Mouse (Mus musculus) cerebellum, postnatal 36 days (tissue): ENCODE results near the gene Hoxb2.

Experiments used
- DNase-seq, 2 experiments: peaks; one replicate each; pipeline ENCODE4 v3.0.0; 2021 to 2022; ENCODE audit warnings: mixed read lengths in 2 of 2

Hoxb2 gene

DNA sequence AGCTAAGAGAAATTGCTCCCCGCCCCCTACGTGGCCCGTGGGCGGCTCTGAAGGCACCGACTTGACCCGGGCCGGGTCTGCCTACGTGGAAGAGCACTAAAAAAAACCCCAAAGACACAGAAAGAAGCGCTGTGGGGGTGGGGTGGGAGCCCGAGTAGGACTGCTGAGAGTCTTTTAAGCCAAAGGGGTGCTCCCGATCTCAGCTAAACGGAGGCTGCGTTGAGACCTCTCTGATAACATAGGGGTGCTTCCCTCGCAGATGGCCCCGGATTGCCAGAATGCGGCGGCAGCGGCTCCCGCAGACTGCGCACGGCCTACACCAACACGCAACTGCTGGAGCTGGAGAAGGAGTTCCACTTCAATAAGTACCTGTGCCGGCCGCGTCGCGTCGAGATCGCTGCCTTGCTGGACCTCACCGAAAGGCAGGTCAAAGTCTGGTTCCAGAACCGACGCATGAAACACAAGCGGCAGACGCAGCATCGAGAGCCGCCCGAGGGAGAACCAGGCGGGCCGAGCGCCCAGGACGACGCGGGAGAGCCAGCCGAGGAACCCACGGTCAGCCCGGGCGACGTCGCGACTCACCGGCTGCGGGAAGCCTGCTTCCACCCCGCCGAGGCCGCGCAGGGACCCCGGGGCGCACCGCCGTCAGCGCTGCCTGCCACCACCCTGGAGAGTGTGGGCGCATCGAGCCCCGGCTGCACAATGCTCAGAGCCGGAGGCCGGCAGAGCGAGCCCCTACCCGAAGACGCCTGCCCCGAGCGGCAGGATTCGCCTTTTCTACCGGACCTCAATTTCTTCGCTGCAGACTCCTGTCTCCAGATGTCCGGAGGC is 2.6 kb downstream of the Hoxb2 start:
- no peak for DNase-seq

DNA sequence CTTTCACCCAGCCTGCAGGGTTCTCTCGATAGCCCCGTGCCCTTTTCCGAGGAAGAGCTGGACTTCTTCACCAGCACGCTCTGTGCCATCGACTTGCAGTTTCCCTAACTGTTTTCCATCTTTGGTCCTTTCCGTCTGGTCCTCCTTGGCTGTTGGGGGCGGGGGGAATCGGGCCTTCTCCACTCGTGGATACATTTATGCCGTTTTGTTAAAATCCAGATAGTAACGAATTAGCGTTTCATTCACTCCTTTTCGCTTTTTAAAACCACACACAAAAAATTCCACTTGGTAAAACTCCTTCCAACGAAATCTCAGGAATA is 3.2 kb downstream of the Hoxb2 start:
- no peak for DNase-seq

DNA sequence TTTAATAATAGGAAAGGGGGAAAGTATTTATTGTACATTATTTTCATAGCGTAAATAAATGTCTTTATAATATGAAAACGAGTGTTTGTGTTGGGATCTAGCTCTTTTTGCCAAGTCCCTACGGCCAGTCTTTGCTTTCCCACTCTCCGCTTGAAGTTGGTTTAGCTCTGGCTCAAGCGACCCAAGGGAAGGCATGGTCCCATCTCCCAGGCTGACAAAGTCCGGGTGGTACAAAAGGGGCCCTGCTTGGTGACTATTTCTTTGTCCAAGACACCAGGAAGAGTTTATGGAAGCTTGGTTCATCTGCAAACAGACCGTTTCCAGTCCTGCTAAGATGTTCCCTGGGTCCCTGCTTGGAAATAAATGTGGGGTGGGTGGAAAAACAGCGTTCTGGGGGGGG is 3.6 kb downstream of the Hoxb2 start:
- no peak for DNase-seq

DNA sequence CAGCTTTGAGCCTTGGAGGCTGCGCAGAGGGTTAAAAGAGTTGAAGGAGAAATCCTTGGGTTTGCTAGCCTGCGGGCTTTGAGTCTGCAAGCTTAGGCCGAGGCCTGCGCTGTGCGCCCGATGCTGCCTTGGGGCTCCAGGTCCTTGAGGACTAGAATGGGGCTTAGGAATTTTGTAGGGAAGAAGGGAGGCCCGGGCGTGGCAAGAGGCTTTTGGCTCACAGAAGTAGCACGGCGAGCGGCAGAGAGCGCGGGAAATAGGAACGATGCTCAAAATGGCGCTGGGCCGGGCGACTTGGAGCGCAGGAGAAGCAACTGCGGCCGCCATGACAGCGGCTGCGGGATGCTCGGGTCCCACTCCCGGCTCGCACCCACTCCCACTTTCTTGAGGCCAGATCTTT is 4.1 kb downstream of the Hoxb2 start:
- DNase-seq, result no peak

DNA sequence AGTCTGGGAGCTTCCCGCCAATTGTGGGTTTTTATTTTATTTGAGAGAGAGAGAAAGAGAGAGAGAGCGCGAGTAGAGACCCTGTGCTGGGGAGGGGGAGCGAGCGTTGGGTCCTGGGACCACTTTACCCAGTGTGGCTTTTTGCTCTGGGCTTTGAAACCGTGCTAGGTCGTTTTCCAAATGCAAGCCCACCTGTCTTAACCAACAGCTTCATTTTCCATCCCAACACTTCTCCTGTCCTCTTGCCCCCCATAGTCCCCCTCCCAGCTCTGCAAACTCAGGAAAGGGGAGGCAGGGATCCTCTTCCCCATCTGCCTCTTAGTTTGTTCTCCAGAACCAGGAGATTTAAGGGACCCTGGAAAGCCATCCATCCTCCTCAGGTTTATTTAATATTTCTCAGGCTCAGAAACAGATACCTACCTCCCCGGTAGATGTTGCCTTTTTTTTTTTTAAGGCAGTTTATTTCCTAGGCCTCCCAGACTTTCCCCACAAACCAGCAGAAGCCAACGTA is 4.5 kb downstream of the Hoxb2 start:
- no peak for DNase-seq

DNA sequence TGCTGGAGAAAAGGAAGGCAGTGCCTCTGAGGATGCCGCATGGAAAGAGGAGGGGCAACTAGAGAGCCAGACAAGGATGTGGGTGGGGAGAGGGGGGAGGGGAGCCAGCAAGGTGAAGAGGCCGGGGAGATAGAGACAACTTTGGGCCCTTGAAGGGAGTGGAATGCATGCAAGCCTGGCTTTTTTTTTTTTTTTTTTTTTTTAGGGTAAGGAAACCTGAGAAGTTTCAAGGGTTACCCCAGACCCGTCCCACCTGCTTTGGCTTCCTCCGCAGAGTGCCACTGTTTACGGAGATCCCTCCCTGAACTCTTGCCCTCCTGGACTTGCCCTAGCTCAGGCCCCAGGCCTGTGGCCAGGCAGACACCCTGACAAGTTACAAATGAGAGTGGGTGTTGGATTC is 13.5 kb downstream of the Hoxb2 start:
- DNase-seq, result no peak

DNA sequence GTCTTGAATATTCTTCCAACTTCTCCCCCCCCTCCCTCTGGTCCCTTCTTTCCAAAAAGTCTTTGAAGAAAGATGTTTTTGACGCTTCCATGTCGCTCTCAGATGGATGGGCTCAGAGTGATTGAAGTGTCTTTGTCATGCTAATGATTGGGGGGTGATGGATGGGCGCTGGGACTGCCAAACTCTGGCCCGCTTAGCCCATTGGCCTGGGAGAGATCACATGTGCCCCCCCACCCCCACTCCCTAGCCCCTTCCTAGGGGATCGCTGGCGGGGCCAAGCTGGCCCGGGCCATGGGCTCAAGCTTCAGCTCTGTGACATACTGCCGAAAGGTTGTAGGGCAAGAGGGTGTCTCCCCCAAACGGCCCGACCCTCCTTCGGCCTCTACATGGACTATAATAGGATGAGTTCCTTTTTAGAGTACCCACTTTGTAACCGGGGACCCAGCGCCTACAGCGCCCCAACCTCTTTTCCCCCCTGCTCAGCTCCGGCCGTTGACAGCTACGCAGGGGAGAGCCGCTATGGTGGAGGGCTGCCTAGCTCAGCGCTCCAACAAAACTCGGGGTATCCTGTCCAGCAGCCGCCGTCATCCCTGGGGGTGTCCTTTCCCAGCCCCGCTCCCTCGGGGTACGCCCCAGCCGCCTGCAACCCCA is 15.2 kb downstream of the Hoxb2 start, which contains the start of gene Hoxb1:
Hoxb1 (plus strand) TSS at position 312 of the 651 bp plus-strand sequence.
- DNase-seq, result no peak

DNA sequence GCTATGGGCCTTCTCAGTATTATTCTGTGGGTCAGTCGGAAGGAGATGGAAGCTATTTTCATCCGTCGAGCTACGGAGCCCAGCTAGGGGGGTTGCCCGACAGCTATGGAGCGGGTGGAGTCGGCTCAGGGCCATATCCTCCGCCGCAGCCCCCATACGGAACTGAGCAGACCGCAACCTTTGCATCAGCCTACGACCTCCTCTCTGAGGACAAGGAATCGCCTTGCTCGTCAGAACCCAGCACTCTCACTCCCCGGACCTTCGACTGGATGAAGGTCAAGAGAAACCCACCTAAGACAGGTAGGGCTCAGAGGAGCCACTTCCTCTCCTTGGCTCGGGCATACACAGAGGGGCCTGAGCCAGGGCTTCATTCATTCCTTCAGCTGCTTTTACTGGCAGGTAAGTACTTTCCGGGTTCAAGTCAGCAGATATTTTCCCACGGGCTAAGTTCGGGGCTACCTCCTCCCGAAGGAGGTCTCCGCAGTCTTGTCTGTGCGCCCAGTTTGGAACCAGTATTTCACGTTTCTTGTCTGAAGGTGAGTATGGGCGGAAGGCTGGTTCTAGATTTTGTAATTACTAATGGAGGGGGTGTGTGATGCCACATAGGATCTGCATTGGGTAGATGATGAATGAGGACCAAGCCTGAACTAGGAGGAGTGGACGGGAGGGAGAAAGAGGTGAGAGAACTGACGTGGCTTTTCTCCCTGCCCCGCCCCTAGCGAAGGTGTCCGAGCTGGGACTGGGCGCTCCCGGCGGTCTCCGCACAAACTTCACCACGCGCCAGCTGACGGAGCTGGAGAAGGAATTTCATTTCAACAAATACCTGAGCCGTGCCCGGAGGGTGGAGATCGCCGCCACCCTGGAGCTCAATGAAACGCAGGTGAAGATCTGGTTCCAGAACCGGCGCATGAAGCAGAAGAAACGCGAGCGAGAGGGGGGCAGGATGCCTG is 16.0 kb downstream of the Hoxb2 start:
- DNase-seq, result no peak

DNA sequence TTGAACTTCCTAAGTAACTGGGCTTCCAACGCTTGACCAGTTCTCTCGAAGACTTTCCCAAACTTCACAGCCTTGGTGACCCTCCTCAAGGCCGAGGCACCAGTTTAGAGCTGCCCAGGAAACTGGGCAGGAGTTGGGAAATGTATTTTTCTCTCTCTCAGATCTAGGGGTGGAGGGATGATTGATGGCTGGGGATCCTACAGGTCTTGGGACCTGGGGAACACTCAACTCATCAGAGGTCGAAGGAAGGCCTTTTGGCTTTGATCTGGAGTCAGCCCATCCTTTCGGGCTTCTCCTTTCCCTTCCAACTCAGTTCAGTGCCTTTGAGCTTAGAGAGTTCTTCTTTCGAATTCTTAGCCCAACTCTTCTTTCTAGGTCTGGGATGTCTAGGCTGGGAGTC is 16.8 kb downstream of the Hoxb2 start:
- DNase-seq, result no peak

DNA sequence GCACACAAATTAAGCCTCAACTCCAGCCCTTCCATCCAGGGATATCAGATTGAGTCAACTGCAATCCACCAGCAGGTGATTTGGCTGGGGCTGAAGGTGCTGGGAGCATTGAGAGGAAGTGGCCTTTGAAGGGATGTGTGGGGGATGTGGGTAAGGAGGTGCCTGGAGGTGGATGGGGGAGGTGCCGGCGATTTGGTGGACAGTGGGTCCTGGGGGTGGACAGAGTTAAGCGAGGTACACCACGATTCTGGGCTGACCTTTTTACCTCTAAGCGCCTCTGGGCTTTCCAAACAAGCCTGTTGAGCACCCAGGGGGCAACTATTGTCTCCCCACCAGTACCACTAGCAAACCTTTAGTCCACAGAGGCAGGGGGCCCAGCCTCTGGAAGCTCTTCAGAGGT is 18.4 kb downstream of the Hoxb2 start:
- DNase-seq, result no peak

DNA sequence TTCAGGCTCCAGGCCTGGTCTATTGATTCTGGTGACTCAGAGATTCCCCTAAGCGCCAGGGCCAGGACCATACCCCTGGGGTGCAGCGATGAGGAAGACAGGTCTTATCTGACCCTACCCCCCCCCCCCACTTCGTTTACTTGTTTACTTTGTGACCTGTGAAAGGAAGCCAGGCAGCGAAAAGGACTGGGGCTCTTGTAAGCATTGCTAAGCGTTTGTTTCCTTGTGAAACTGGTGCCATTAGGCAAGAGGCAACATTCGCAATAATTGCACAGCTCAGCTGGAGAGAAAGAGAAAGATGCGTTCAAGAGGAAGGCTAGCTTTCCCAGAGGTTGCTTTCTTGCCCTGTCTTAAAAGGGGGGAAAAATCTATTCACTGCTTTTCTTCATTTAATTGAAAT is 18.8 kb downstream of the Hoxb2 start:
- no peak for DNase-seq

DNA sequence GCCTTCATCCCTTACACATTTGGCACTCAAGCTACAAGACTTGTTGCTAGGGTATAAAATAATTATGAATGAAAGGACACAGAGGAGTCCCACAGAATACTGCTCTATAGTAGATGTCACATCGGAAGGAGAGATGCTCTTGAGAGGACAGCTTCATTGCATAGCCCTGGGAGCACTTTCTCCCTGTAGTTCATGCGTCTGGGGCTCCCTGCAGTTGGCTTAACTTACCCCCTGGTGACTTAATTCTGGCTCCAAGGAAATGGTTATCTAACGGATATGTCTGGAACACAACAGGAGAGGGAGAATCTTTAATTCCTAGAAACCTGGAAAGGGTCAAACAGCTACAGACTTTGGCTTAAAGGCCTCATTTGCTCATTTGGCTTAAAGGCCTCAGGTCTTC is 21.4 kb downstream of the Hoxb2 start:
- no peak for DNase-seq

DNA sequence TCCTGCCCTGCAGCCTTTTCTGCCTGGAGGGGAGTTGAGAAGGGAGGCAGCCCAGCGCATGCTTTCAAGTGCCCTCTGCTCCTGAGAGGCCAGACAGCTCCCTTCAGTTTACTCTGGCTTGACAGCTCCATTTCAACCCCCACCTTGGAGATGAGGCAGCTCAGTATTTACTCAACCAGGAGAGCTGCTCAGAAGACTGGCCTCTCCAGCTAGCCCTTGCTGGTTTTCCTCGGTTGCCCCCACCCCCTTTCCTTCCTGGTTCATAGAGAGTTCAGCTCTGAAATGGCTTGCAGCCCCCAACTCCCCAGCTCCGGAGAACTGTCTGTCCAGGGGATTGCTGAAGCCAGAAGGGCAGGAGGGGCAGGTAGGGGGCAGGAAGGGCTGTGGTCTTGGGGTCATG is 22.2 kb downstream of the Hoxb2 start:
- no peak for DNase-seq

DNA sequence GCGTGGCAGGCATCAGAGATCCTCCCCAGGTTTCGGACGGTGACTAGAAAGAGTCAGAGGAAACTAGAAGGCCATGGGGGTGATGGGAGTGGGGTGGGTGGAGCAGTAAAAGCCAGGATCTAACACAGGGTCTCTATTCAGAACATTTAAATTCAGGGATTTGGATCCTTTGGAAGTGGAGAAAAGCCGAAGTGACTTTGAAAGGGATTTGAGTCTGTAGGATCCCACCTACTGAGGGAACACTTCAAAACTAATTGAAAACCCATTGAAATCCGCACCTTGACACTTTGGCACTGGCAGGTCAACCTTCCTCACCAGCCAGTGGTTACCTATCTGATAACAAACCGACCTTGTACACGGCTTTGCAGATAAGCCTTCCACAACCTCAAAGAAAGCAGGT is 24.5 kb downstream of the Hoxb2 start:
- DNase-seq, result no peak

DNA sequence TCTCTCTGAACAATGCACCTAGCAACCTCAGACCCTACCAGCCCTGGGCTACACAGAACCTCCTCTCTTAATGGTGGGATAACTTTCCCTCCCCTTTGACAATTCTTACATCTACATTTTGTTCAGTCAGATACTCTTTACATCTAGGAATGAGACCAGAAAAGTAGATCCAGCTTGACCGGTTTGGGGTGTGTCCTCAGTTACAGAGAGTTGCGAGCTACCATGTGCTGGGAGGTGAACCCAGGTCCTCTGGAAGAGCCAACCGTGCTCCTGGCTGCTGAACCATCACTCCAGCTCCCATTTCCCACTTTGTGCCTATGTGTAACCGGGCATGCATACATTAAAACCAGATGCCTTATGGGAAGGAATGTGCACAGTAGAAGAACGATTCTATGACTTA is 33.1 kb downstream of the Hoxb2 start:
- DNase-seq, result no peak

DNA sequence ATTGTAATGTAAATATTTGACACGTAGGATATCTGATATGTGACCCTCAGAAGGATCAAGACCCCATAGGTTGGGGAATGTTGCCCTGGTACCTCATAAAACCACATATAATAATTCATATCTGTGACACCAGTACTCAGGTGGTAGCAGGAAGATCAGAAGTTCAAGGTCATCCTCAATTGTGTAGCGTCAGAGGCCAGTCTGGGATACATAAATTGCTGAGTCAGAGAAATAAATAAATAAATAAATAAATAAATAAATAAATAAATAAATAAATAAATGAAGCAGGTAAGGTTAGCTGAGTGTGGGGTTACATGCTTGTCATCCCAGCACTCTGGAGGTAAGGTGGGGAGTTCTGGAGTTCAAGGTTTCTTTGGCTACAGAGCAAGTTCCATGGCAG is 37.3 kb downstream of the Hoxb2 start:
- no peak for DNase-seq

DNA sequence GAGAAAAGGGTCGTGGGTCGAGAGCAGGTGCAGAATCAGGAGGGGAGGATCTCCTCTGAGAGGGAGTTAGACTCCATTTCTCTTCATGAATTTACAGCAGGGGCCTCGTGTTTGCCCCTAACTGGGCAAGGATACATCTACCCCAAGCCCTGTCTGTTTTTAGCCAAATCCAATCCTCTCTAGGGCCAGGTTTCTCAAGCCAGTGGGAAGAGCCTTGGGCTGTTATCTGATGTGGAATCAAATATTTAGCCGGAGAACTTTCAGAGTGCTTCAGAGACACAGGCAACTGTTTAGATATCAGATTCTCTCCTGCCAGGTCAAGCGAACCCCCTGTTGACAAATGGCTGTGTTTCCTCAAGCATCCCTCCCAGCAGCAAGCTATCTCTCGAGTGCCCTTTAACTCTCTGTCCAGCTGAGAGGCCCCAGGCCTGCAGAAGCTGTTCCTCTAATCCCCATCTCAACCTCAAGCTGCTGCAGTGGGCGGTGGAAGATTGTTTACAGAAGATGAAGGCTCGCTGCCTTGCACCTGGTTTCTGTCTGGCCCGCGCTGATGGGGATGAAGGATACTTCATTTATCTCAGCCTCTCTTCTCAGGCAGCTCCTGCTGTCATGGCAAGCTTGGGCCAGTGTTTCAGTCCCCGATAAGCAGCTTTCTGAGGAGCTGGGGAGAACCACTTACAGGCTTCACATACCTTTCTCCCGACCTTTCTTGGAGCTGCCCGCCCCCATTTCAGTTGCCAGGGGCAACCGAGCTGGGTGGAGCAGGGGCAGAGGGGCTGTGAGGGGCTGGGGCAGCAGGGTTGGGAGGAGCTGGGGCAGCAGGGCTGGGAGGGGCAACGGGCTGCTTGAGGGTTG is 46.7 kb downstream of the Hoxb2 start:
- no peak for DNase-seq

DNA sequence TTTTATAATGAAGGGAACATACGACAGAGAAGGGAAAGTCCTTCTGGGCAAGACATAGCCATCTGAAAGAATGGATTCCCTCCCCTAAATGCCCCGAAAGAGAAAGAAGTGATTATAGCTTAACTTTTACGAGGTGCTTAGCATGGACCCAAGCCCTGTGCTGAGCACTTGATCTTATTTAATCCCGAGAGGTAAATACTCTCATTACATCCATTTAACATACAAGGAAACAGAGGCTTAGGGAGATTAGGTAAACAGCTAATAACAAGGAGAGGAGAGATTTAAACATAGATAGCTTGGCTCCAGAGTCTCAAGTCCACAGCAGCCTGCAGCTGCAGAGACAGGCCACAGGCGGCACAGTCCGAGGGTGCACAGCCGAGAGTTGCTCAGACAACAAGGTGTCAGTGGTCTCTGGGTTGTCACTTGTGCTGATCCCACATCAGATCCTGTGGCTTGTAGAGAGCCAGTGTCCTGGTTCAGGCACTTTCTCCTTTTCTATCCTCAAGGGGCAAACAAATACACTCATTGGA is 47.5 kb downstream of the Hoxb2 start:
- no peak for DNase-seq

DNA sequence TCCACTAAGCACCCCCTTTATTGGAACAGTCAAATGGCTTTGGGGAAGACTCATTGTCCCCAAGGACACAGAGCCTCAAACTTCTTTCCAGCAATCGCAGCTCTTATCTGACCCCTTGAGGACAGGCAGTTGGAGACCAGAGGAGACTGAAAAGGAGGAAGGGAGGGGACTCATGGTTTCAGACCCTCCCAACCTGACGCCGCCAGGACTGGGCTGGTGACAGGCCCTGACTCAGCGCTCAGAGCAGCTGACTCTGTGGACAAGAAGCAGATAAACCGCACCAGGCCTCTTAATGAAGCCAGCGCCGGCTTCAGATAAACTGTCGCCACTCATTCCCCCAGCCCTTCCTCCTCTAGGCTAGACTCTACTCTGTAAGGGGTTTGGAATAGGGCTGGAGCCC is 49.6 kb downstream of the Hoxb2 start:
- DNase-seq, result no peak
